ENCODE assay signal across 23 mouse cellular contexts in the genomic region with DNA sequence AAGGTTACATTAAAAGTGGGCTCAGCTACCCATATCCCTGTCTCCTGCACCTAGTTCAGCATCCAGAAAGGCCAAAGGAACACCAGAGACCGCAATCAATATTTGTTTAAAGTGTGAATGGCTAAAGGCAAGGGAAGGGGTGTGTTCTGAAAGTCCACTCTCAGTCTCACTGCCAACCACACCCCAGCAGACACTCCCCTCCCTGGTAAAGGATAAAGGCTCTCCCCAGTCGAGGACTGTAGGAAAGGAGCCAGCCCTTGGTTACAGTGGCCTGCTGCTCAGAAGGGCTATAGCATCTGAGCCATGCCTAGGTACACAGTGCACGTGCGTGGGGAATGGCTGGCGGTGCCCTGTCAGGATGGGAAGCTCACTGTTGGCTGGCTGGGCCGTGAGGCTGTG. TPM values are rescaled to one million over a fixed set of nuclear protein-coding genes. Genes with fewer than 3 reads are reported as not detected.
A peak's percentile ranks its signal among the peaks of the same experiment; 100 is the strongest.
DNase-seq lines count a peak whose midpoint lies in the region; ATAC-seq and TF ChIP-seq lines count a peak whose summit lies in the region.
"Had no signal": no experiment of that assay in that cellular context is flagged by ENCODE, and none has a peak within 500 bp of the region (broad histone marks: within the 10 kb centered on the region; RNA-seq: fewer than 3 reads in every experiment).

No protein-coding gene starts in this region.

- intact Hi-C loops in heart, postnatal 36 days (cut with DNase I) = no loop called here

- DNase-seq in hindbrain, embryonic 14.5 days (ENCODE audit: low spot score) = no peak
- no peak for DNase-seq in midbrain, embryonic 10.5 days (ENCODE audit: low spot score)
- peak; percentile 43 for DNase-seq in liver, postnatal 0 days
- no peak for DNase-seq in heart, postnatal 36 days
- no peak for DNase-seq in kidney, adult 9 months
- DNase-seq: B cell, adult 2 months; cerebellum, adult 9-11 months; kidney, adult 2 months; liver, embryonic 13.5 days; thymus, adult 18-20 months had no signal

- 68% methylated on average over 6 of the region's 6 CpGs for WGBS in hindbrain, embryonic 15.5 days
- WGBS in hindbrain, embryonic 14.5 days = 69% methylated on average over 6 of the region's 6 CpGs
- WGBS in midbrain, embryonic 10.5 days = 78% methylated on average over 6 of the region's 6 CpGs
- 75% methylated on average over 6 of the region's 6 CpGs for WGBS in midbrain, embryonic 15.5 days
- 56% methylated on average over 6 of the region's 6 CpGs for WGBS in liver, postnatal 0 days (ENCODE audit: insufficient replicate concordance)

- ATAC-seq in hindbrain, embryonic 15.5 days (ENCODE audit: low FRiP score, low read depth) = peak; percentile 38; the same call in 1 of the 2 replicates
- no peak for ATAC-seq in hindbrain, embryonic 14.5 days (ENCODE audit: low FRiP score)
- no peak for ATAC-seq in midbrain, embryonic 15.5 days (replicated peaks)
- ATAC-seq in liver, postnatal 0 days = peak; percentile 82

- TF ChIP-seq EP300 in liver, postnatal 0 days (IDR thresholded peaks at IDR 0.05; ENCODE audit: low read depth) = no peak; the same call in 1 of the 2 replicates

- H3K27me3 ChIP-seq in hindbrain, embryonic 15.5 days = no peaks in the 10 kb centered on the region
- no peaks in the 10 kb centered on the region for H3K27me3 ChIP-seq in hindbrain, embryonic 14.5 days (ENCODE audit: control insufficient read depth, insufficient read depth, low read length)
- H3K27me3 ChIP-seq in midbrain, embryonic 10.5 days (ENCODE audit: low read depth, poor library complexity, severe bottlenecking) = no peaks in the 10 kb centered on the region
- H3K27me3 ChIP-seq in midbrain, embryonic 15.5 days (replicated peaks) = no peaks in the 10 kb centered on the region
- no peaks in the 10 kb centered on the region for H3K27me3 ChIP-seq in liver, postnatal 0 days (ENCODE audit: insufficient read depth, low read length)
- H3K27me3 ChIP-seq: liver, embryonic 13.5 days; neural tube, embryonic 13.5 days had no signal

- no peak overlapping the region for H3K4me2 ChIP-seq in hindbrain, embryonic 15.5 days
- H3K4me2 ChIP-seq in hindbrain, embryonic 14.5 days (replicated peaks) = no peak overlapping the region
- H3K4me2 ChIP-seq in midbrain, embryonic 15.5 days = no peak overlapping the region
- H3K4me2 ChIP-seq in liver, postnatal 0 days (ENCODE audit: low read depth, low read length) = peak overlapping the region; percentile 60
- H3K4me2 ChIP-seq: liver, embryonic 13.5 days; neural tube, embryonic 13.5 days had no signal

- H3K9ac ChIP-seq in hindbrain, embryonic 15.5 days = no peak overlapping the region
- no peak overlapping the region for H3K9ac ChIP-seq in hindbrain, embryonic 14.5 days
- H3K9ac ChIP-seq in midbrain, embryonic 15.5 days = no peak overlapping the region
- 0 out of 2 replicates have a peak overlapping the region, but pooled peaks have one; percentile 1 for H3K9ac ChIP-seq in liver, postnatal 0 days (replicated peaks)
- H3K9ac ChIP-seq: liver, embryonic 13.5 days; neural tube, embryonic 13.5 days had no signal

- H3K27ac ChIP-seq in hindbrain, embryonic 15.5 days (replicated peaks) = no peak overlapping the region
- H3K27ac ChIP-seq in hindbrain, embryonic 14.5 days = no peak overlapping the region
- peak overlapping the region; percentile 47; the same call in 1 of the 2 replicates for H3K27ac ChIP-seq in midbrain, embryonic 10.5 days (replicated peaks)
- no peak overlapping the region for H3K27ac ChIP-seq in midbrain, embryonic 15.5 days
- H3K27ac ChIP-seq in liver, postnatal 0 days (ENCODE audit: low read depth) = peak overlapping the region; percentile 91
- H3K27ac ChIP-seq: liver, embryonic 13.5 days; neural tube, embryonic 13.5 days had no signal

- peaks cover under 1% of the 10 kb centered on the region; the same call in 1 of the 2 replicates for H3K36me3 ChIP-seq in hindbrain, embryonic 15.5 days
- peaks cover under 1% of the 10 kb centered on the region; the same call in 1 of the 2 replicates for H3K36me3 ChIP-seq in hindbrain, embryonic 14.5 days (replicated peaks; ENCODE audit: control insufficient read depth, insufficient read depth)
- H3K36me3 ChIP-seq in midbrain, embryonic 10.5 days = peaks cover 15% of the 10 kb centered on the region
- no peaks in the 10 kb centered on the region for H3K36me3 ChIP-seq in midbrain, embryonic 15.5 days (replicated peaks)
- H3K36me3 ChIP-seq in liver, postnatal 0 days (replicated peaks; ENCODE audit: insufficient read depth, low read length) = peaks cover 9% of the 10 kb centered on the region; the same call in 1 of the 2 replicates

- H3K9me3 ChIP-seq in hindbrain, embryonic 15.5 days = no peaks in the 10 kb centered on the region
- H3K9me3 ChIP-seq in hindbrain, embryonic 14.5 days (ENCODE audit: control insufficient read depth, low read length) = no peaks in the 10 kb centered on the region
- H3K9me3 ChIP-seq in midbrain, embryonic 10.5 days (replicated peaks) = no peaks in the 10 kb centered on the region
- H3K9me3 ChIP-seq in midbrain, embryonic 15.5 days = no peaks in the 10 kb centered on the region
- no peaks in the 10 kb centered on the region for H3K9me3 ChIP-seq in liver, postnatal 0 days (ENCODE audit: low read length)
- H3K9me3 ChIP-seq: liver, embryonic 13.5 days; megakaryocyte, embryonic 14.5 days; neural tube, embryonic 13.5 days had no signal

- H3K4me1 ChIP-seq in hindbrain, embryonic 15.5 days (replicated peaks) = no peaks in the 10 kb centered on the region
- H3K4me1 ChIP-seq in hindbrain, embryonic 14.5 days (replicated peaks; ENCODE audit: control insufficient read depth, insufficient read depth, low read length) = no peaks in the 10 kb centered on the region
- H3K4me1 ChIP-seq in midbrain, embryonic 10.5 days = peaks cover 29% of the 10 kb centered on the region
- H3K4me1 ChIP-seq in midbrain, embryonic 15.5 days = peaks cover 8% of the 10 kb centered on the region
- peaks cover 18% of the 10 kb centered on the region for H3K4me1 ChIP-seq in liver, postnatal 0 days (ENCODE audit: insufficient read depth)
- H3K4me1 ChIP-seq: neural tube, embryonic 13.5 days had no signal

- TF ChIP-seq CTCF in liver, postnatal 0 days (IDR thresholded peaks at IDR 0.05; ENCODE audit: low read depth) = no peak

- no peak overlapping the region for H3K4me3 ChIP-seq in hindbrain, embryonic 15.5 days
- H3K4me3 ChIP-seq in hindbrain, embryonic 14.5 days (replicated peaks; ENCODE audit: low read length) = no peak overlapping the region
- H3K4me3 ChIP-seq in midbrain, embryonic 10.5 days = no peak overlapping the region
- H3K4me3 ChIP-seq in midbrain, embryonic 15.5 days = no peak overlapping the region
- peak overlapping the region; percentile 4 for H3K4me3 ChIP-seq in liver, postnatal 0 days (ENCODE audit: low read depth, low read length)
- H3K4me3 ChIP-seq: liver, embryonic 13.5 days; megakaryocyte, embryonic 14.5 days; neural tube, embryonic 13.5 days had no signal

RNA-seq across cellular contexts. Expression of gene Hal, which starts 0.3 kb away (rescaled TPM):
- polyA plus RNA-seq in hindbrain, embryonic 15.5 days (2015; fragmentation: Nextera tagmentation; extraction: Ambion mirVana) = 0.14 and 0.20 TPM in 2 replicates
- not detected in 2 replicates for polyA plus RNA-seq in hindbrain, embryonic 14.5 days (2014; fragmentation: Nextera tagmentation; extraction: Ambion mirVana)
- polyA plus RNA-seq in midbrain, embryonic 10.5 days (2016; fragmentation: Nextera tagmentation; extraction: Ambion mirVana) = 0.16 and 0.20 TPM in 2 replicates
- 0.35 TPM in 1 of 2 replicates, not detected in the other for polyA plus RNA-seq in midbrain, embryonic 15.5 days (2015; fragmentation: Nextera tagmentation; extraction: Ambion mirVana)
- 30.0 and 44.0 TPM in 2 replicates for polyA plus RNA-seq in liver, postnatal 0 days (2015; fragmentation: Nextera tagmentation; extraction: Ambion mirVana)
- under 1 TPM; 0.14 to 0.41 TPM for total RNA-seq in heart, postnatal 36 days (2021)
- total RNA-seq: hematopoietic stem cell, adult 5-6 weeks; left cerebral cortex, postnatal 25 days had no signal
- polyA plus RNA-seq: heart, embryonic 14.5 days; neural tube, embryonic 13.5 days had no signal

RNA-seq across cellular contexts. Expression of gene Lta4h, which starts 35.6 kb away (rescaled TPM):
- 84.7 and 90.2 TPM in 2 replicates for polyA plus RNA-seq in hindbrain, embryonic 15.5 days (2015; fragmentation: Nextera tagmentation; extraction: Ambion mirVana)
- polyA plus RNA-seq in hindbrain, embryonic 14.5 days (2014; fragmentation: Nextera tagmentation; extraction: Ambion mirVana) = 89.8 and 95.4 TPM in 2 replicates
- 153 TPM in 2 replicates for polyA plus RNA-seq in midbrain, embryonic 10.5 days (2016; fragmentation: Nextera tagmentation; extraction: Ambion mirVana)
- 84.9 and 85.9 TPM in 2 replicates for polyA plus RNA-seq in midbrain, embryonic 15.5 days (2015; fragmentation: Nextera tagmentation; extraction: Ambion mirVana)
- 63.7 and 68.4 TPM in 2 replicates for polyA plus RNA-seq in liver, postnatal 0 days (2015; fragmentation: Nextera tagmentation; extraction: Ambion mirVana)
- total RNA-seq in heart, postnatal 36 days (2021) = 10 to 100 TPM; 33.6 to 34.8 TPM

RNA-seq across cellular contexts. Expression of gene Amdhd1, which starts 51.0 kb away (rescaled TPM):
- polyA plus RNA-seq in hindbrain, embryonic 15.5 days (2015; fragmentation: Nextera tagmentation; extraction: Ambion mirVana) = 0.07 and 0.12 TPM in 2 replicates
- 0.08 and 0.20 TPM in 2 replicates for polyA plus RNA-seq in hindbrain, embryonic 14.5 days (2014; fragmentation: Nextera tagmentation; extraction: Ambion mirVana)
- 0.22 and 0.25 TPM in 2 replicates for polyA plus RNA-seq in midbrain, embryonic 10.5 days (2016; fragmentation: Nextera tagmentation; extraction: Ambion mirVana)
- 0.06 and 0.11 TPM in 2 replicates for polyA plus RNA-seq in midbrain, embryonic 15.5 days (2015; fragmentation: Nextera tagmentation; extraction: Ambion mirVana)
- polyA plus RNA-seq in liver, postnatal 0 days (2015; fragmentation: Nextera tagmentation; extraction: Ambion mirVana) = 80.3 and 91.6 TPM in 2 replicates
- not detected for total RNA-seq in heart, postnatal 36 days (2021)
- total RNA-seq: gastrocnemius, adult 8-10 months; heart, adult 18-20 months; hematopoietic stem cell, adult 5-6 weeks; midbrain, postnatal 0 days had no signal
- polyA plus RNA-seq: neural tube, embryonic 13.5 days had no signal

RNA-seq across cellular contexts. Expression of gene Ccdc38, which starts 51.6 kb away (rescaled TPM):
- polyA plus RNA-seq in hindbrain, embryonic 15.5 days (2015; fragmentation: Nextera tagmentation; extraction: Ambion mirVana) = 0.35 and 0.39 TPM in 2 replicates
- polyA plus RNA-seq in hindbrain, embryonic 14.5 days (2014; fragmentation: Nextera tagmentation; extraction: Ambion mirVana) = 0.25 and 0.51 TPM in 2 replicates
- polyA plus RNA-seq in midbrain, embryonic 10.5 days (2016; fragmentation: Nextera tagmentation; extraction: Ambion mirVana) = 0.31 and 0.36 TPM in 2 replicates
- polyA plus RNA-seq in midbrain, embryonic 15.5 days (2015; fragmentation: Nextera tagmentation; extraction: Ambion mirVana) = 0.30 and 0.33 TPM in 2 replicates
- 0.32 and 0.36 TPM in 2 replicates for polyA plus RNA-seq in liver, postnatal 0 days (2015; fragmentation: Nextera tagmentation; extraction: Ambion mirVana)
- not detected for total RNA-seq in heart, postnatal 36 days (2021)
- total RNA-seq: adrenal gland, postnatal 4 days; gastrocnemius, adult 8-10 months; heart, adult 18-20 months; hematopoietic stem cell, adult 5-6 weeks; layer of hippocampus, postnatal 14 days; left cerebral cortex, postnatal 25 days had no signal
- polyA plus RNA-seq: kidney, adult 2 months; large intestine, adult 2 months had no signal

Comparison
In these comparisons a context has a peak if more than half of its experiments do, and no peak if none do; other contexts are left out.
1. ATAC-seq: peak in hindbrain, embryonic 15.5 days (single experiment) and liver, postnatal 0 days (single experiment); none in hindbrain, embryonic 14.5 days (single experiment) and midbrain, embryonic 15.5 days (single experiment).
2. H3K27ac ChIP-seq: peak in midbrain, embryonic 10.5 days (single experiment) and liver, postnatal 0 days (single experiment); none in hindbrain, embryonic 15.5 days (single experiment), hindbrain, embryonic 14.5 days (single experiment) and midbrain, embryonic 15.5 days (single experiment).
3. RNA of gene Hal, which starts 0.3 kb away (polyA plus RNA-seq): 30.0 to 44.0 TPM in liver, postnatal 0 days; 0.35 TPM in midbrain, embryonic 15.5 days, 0.16 to 0.20 TPM in midbrain, embryonic 10.5 days, 0.14 to 0.20 TPM in hindbrain, embryonic 15.5 days and not detected in hindbrain, embryonic 14.5 days; every median in the first group is over 10 times any median in the second.
4. RNA of gene Amdhd1, which starts 51.0 kb away (polyA plus RNA-seq): 80.3 to 91.6 TPM in liver, postnatal 0 days; 0.22 to 0.25 TPM in midbrain, embryonic 10.5 days, 0.08 to 0.20 TPM in hindbrain, embryonic 14.5 days, 0.07 to 0.12 TPM in hindbrain, embryonic 15.5 days and 0.06 to 0.11 TPM in midbrain, embryonic 15.5 days; every median in the first group is over 10 times any median in the second.